Mouse (Mus musculus) heart, postnatal 0 days (tissue): ENCODE measurements around the gene Mtf2. TPM values are rescaled to one million over a fixed set of nuclear protein-coding genes. Genes with fewer than 3 reads are reported as not detected.

ENCODE experiments used
- ATAC-seq: fragments of 200-750 bp; cut with Nextera tagmentation; 2 replicates; pipeline ENCODE4 v1.8.0; 2017; ENCODE audit warnings: low read depth, moderate number of reproducible peaks, moderate library complexity; ENCODE audit not compliant: insufficient read depth
- DNase-seq: peaks from one replicate; pipeline ENCODE4 v3.0.0-alpha.2; 2016; ENCODE audit warnings: low spot score
- H3K27ac ChIP-seq: fragments of 300-500 bp; sonication (generic); 2 replicates; pipeline ENCODE4 v1.5.1; 2014; ENCODE audit warnings: low read depth, mild to moderate bottlenecking
- H3K27me3 ChIP-seq: fragments of 300-500 bp; sonication (generic); 2 replicates; pipeline ENCODE4 v1.6.1; 2014; ENCODE audit warnings: low read length, mixed read lengths; ENCODE audit not compliant: control insufficient read depth, insufficient read depth
- H3K36me3 ChIP-seq: fragments of 300-500 bp; sonication (generic); replicated peaks from 2 replicates; pipeline ENCODE4 v1.6.1; 2014; ENCODE audit warnings: low read length, mixed read lengths; ENCODE audit not compliant: control insufficient read depth, insufficient read depth
- H3K4me1 ChIP-seq: fragments of 300-500 bp; sonication (generic); 2 replicates; pipeline ENCODE4 v1.6.1; 2014; ENCODE audit warnings: antibody characterized with exemption; ENCODE audit not compliant: control insufficient read depth, insufficient read depth
- H3K4me2 ChIP-seq: fragments of 300-500 bp; sonication (generic); 2 replicates; pipeline ENCODE4 v1.6.1; 2014; ENCODE audit warnings: low read depth, mild to moderate bottlenecking, low read length, moderate library complexity
- H3K4me3 ChIP-seq: fragments of 300-500 bp; sonication (generic); 2 replicates; pipeline ENCODE4 v1.5.1; 2014; ENCODE audit warnings: low read depth, low read length
- H3K9ac ChIP-seq: fragments of 300-500 bp; sonication (generic); replicated peaks from 2 replicates; pipeline ENCODE4 v1.6.1; 2014; ENCODE audit warnings: low read depth, low read length, mixed read lengths
- H3K9me3 ChIP-seq: fragments of 300-500 bp; sonication (generic); replicated peaks from 2 replicates; pipeline ENCODE4 v1.6.1; 2016; ENCODE audit warnings: low read length; ENCODE audit not compliant: control insufficient read depth
- CTCF ChIP-seq: IDR thresholded peaks from 2 replicates; pipeline ENCODE4 v1.5.1; 2016; ENCODE audit warnings: antibody characterized with exemption, control low read depth, low read depth
- EP300 ChIP-seq: IDR thresholded peaks from 2 replicates; pipeline ENCODE4 v1.6.1; 2016; ENCODE audit warnings: antibody characterized with exemption, low read depth
- WGBS: fragments of 180-500 bp; shearing (Covaris S2); extraction: QIAGEN DNeasy Blood & Tissue Kit; methylation state at CpG from one replicate; pipeline ENCODE4 v1.1.7; 2014; 5-methylcytosine and 5-hydroxymethylcytosine counted together
- polyA plus RNA-seq: library from polyadenylated mRNA; unstranded; fragments of >200 nt; fragmentation: Nextera tagmentation; extraction: Ambion mirVana; gene quantifications from 2 replicates; pipeline ENCODE4 v1.2.1, GENCODE M21; 2015
- total RNA-seq: library from RNA; depleted of rRNA; stranded (reverse); fragments of >200 nt; gene quantifications from 2 replicates; pipeline ENCODE4 v1.2.3, GENCODE M21; 2014; ENCODE audit warnings: low replicate concordance

Gene Mtf2
- total and polyA plus RNA-seq, 2 experiments from 2014 or later = 20.2 to 38.1 TPM

DNA sequence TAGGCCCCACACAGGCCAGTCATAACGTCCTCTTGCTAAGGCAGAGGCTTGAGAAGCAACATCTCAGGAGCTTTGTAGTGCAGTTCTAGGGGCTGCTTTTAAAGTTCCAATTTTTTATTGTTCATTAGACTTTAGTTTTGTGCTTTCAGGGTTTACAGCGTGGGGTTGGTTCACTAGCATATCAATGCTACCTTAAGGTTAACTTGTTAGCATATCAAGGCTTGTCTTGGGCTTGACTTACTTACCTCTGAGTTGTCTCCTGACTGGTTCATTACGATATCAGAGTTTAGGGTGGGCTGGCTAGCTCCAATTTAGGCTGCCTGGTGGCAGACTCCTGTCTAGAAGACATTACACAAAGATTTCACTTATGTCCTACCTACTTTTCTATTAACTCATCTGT, 32.2 kb downstream of the Mtf2 start:
- H3K9ac ChIP-seq = no peak overlapping the region
- WGBS = 95% methylated on average over 3 of the region's 3 CpGs
- H3K27me3 ChIP-seq = no peaks in the 10 kb centered on the region
- peaks cover 37% of the 10 kb centered on the region for H3K36me3 ChIP-seq
- no peak overlapping the region for H3K4me2 ChIP-seq
- DNase-seq = no peak
- H3K4me1 ChIP-seq = no peaks in the 10 kb centered on the region
- TF ChIP-seq EP300 (no peak), CTCF (no peak)
- H3K27ac ChIP-seq = no peak overlapping the region
- H3K9me3 ChIP-seq = no peaks in the 10 kb centered on the region
- no peak overlapping the region for H3K4me3 ChIP-seq
- no peak for ATAC-seq

DNA sequence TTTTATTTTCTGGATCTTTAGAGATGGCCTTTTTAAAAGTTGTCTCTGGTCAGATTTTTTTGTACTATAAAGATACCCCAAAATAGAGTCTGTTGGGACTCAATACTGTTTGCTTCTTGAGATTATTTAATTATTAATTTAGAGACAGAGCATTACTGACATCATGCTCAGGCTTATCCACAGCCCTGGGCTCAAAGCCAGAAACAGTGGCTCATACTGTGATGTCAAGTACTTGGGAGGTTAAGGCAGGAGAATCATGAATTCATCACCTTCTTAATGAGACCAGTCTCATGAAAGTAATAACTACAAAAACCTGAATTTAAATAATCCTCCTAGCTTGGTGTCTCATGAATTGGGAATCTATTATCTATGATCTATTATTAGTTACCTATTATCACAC, 34.7 kb downstream of the Mtf2 start:
- H3K36me3 ChIP-seq = peaks cover 38% of the 10 kb centered on the region
- H3K27ac ChIP-seq = no peak overlapping the region
- ATAC-seq = no peak
- H3K4me3 ChIP-seq = no peak overlapping the region
- H3K9ac ChIP-seq = no peak overlapping the region
- TF ChIP-seq CTCF = no peak
- TF ChIP-seq EP300 = no peak
- peak; percentile 41 for DNase-seq
- no peaks in the 10 kb centered on the region for H3K27me3 ChIP-seq
- no peaks in the 10 kb centered on the region for H3K9me3 ChIP-seq
- H3K4me1 ChIP-seq = no peaks in the 10 kb centered on the region
- H3K4me2 ChIP-seq = no peak overlapping the region

DNA sequence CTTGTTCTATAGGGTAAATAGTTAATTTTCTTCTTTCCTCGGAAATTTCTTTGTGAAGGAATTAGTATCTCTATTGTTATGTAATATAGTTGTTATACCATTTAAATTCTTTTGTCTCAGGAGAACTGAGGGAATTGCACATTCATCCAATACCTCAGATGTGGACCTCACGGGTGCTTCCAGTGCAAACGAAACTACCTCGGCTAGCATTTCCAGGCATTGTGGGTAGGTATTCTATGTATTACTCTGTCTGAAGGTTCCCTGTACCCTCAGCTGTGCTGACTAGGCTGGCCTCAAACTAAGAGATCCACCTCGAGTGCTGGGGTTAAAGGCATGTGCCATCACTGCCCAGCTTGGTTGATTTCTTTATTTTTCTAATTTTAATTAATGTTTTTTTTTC, 38.8 kb downstream of the Mtf2 start:
- peaks cover 40% of the 10 kb centered on the region for H3K36me3 ChIP-seq

DNA sequence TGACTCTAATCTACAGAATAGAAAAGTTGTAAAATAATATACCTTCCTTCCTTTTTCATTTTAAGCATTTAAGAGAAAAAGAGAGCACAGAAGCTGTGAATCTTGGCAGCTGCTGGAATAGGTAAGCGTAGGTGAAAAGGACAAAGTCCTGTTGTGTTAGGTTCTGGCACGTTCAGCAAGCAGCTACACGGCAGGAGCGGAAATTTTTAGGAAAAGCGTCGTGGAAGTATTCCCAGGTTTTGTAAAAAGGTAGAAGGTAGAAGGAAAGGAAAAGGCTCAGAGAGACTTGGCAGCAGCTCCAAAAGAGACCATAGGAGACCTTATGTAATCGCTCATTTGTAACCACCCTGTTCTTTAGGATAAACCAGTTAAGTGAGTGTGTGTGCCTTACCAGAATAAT, 43.9 kb downstream of the Mtf2 start:
- H3K27me3 ChIP-seq = no peaks in the 10 kb centered on the region
- H3K9me3 ChIP-seq = no peaks in the 10 kb centered on the region
- no peaks in the 10 kb centered on the region for H3K4me1 ChIP-seq
- ATAC-seq = no peak
- H3K9ac ChIP-seq = no peak overlapping the region
- peaks cover 24% of the 10 kb centered on the region for H3K36me3 ChIP-seq
- TF ChIP-seq CTCF (no peak), EP300 (no peak)
- DNase-seq = no peak
- no peak overlapping the region for H3K4me3 ChIP-seq
- WGBS = 89% methylated on average over 7 of the region's 7 CpGs
- H3K4me2 ChIP-seq = no peak overlapping the region
- H3K27ac ChIP-seq = no peak overlapping the region

More for the DNA sequence above, 38.8 kb downstream of the Mtf2 start:
- DNase-seq (no peak), ATAC-seq (no peak)
- Histone ChIP-seq H3K4me3 (no peak overlapping the region), H3K4me2 (no peak overlapping the region), H3K9me3 (no peaks in the 10 kb centered on the region), H3K4me1 (no peaks in the 10 kb centered on the region), H3K27me3 (no peaks in the 10 kb centered on the region), H3K9ac (no peak overlapping the region), H3K27ac (no peak overlapping the region)
- no peak for TF ChIP-seq CTCF
- no peak for TF ChIP-seq EP300
- WGBS = 87% methylated on average over 5 of the region's 5 CpGs

DNA sequence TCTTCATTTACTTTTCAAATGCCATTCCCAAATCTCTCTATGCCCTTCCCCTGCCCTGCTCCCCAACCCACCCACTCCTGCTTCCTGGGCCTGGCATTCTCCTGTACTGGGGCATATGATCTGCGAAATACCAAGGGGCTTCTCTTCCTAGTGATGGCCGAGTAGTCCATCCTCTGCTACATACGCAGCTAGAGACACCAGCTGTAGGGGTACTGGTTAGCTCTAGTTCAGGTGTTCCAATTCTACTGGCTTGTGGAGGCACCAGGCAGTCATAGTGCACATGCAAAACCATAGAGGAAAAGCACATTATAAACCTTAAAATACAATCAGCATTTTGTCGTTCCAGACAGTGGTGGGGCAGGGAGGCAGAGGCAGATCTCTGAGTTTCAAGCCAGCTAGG, 52.2 kb downstream of the Mtf2 start:
- H3K36me3 ChIP-seq = peaks cover 5% of the 10 kb centered on the region; the same call in 1 of the 2 replicates
- H3K27ac ChIP-seq = no peak overlapping the region
- H3K4me2 ChIP-seq = no peak overlapping the region
- H3K4me1 ChIP-seq = no peaks in the 10 kb centered on the region
- no peak overlapping the region for H3K9ac ChIP-seq
- DNase-seq = no peak
- WGBS = 90% methylated on average over 4 of the region's 4 CpGs
- H3K9me3 ChIP-seq = no peaks in the 10 kb centered on the region
- no peak for ATAC-seq
- no peak overlapping the region for H3K4me3 ChIP-seq
- H3K27me3 ChIP-seq = no peaks in the 10 kb centered on the region
- TF ChIP-seq CTCF = no peak
- TF ChIP-seq EP300 = no peak

DNA sequence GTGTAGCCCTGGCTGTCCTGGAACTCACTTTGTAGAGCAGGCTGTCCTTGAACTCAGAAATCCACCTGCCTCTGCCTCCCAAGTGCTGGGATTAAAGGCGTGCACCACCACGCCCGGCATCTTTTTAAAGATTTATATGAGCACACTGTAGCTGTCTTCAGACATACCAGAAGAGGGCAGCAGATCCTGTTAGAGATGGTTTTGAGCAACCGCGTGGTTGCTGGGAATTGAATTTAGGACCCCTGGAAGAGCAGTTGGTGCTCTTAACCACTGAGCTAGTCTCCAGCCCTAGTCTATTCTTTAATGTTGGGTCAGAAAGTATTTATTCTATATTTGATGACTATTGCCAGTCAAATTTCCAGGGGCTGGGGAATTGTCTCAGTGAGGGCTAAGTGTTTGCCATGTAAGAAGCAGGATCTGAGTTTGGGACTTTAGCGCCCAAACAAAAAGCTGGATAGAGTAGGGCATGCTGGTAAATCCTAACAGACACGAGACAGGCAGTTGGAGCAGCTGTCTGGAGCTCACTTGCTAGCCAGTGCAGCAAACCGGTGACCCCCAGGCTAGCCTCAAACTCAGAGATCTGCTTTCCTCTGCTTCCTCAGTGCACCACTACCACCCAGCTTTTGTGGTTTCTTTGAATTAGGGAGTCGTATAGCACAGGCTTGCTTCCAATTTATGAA, 54.9 kb downstream of the Mtf2 start:
- ATAC-seq (no peak), DNase-seq (no peak)
- H3K36me3 ChIP-seq = peaks cover 10% of the 10 kb centered on the region; the same call in 1 of the 2 replicates
- no peak overlapping the region for H3K27ac ChIP-seq
- no peaks in the 10 kb centered on the region for H3K4me1 ChIP-seq
- H3K4me3 ChIP-seq = no peak overlapping the region
- 89% methylated on average over 9 of the region's 9 CpGs for WGBS
- no peaks in the 10 kb centered on the region for H3K27me3 ChIP-seq
- no peaks in the 10 kb centered on the region for H3K9me3 ChIP-seq
- TF ChIP-seq EP300 (no peak), CTCF (no peak)
- H3K4me2 ChIP-seq = no peak overlapping the region
- H3K9ac ChIP-seq = no peak overlapping the region
